Mouse (Mus musculus) embryonic fibroblast, embryonic 13.5 days (primary cell): ENCODE results near the gene Acnat1. TPM values are rescaled to one million over a fixed set of nuclear protein-coding genes. Genes with fewer than 3 reads are reported as not detected.
"Not testable (repeated sequence)": the region's sequence is repeated elsewhere in the genome, so short reads cannot be mapped to it uniquely, and the experiment has no call there.

Source experiments
- H3K27ac ChIP-seq: 2 replicates; pipeline ENCODE4 v1.5.1; 2012; ENCODE audit warnings: low read length, control low read depth, inconsistent platforms; ENCODE audit not compliant: insufficient read depth
- H3K4me1 ChIP-seq: 2 replicates; pipeline ENCODE4 v1.6.1; 2011; ENCODE audit warnings: low read length; ENCODE audit not compliant: control insufficient read depth, insufficient read depth
- H3K4me3 ChIP-seq: 2 replicates; pipeline ENCODE4 v1.5.1; 2011; ENCODE audit warnings: mild to moderate bottlenecking, control low read depth, low read length; ENCODE audit not compliant: insufficient read depth
- CTCF ChIP-seq: IDR thresholded peaks from 2 replicates; pipeline ENCODE4 v1.5.1; 2011; ENCODE audit warnings: mild to moderate bottlenecking, control low read depth, low read length, moderate library complexity, borderline replicate concordance; ENCODE audit not compliant: insufficient read depth
- POLR2A ChIP-seq: IDR thresholded peaks from 2 replicates; pipeline ENCODE4 v1.6.1; 2011; ENCODE audit warnings: low read depth, mild to moderate bottlenecking, control low read depth, low read length, moderate library complexity
- polyA plus RNA-seq: library from polyadenylated mRNA; stranded (reverse); fragments of >200 nt; gene quantifications from 2 replicates; pipeline ENCODE4 v1.2.4, GENCODE M21; 2011; ENCODE audit warnings: low read depth; ENCODE audit not compliant: missing spikeins, insufficient read length

Acnat1 gene
- not detected in 2 replicates for polyA plus RNA-seq

DNA sequence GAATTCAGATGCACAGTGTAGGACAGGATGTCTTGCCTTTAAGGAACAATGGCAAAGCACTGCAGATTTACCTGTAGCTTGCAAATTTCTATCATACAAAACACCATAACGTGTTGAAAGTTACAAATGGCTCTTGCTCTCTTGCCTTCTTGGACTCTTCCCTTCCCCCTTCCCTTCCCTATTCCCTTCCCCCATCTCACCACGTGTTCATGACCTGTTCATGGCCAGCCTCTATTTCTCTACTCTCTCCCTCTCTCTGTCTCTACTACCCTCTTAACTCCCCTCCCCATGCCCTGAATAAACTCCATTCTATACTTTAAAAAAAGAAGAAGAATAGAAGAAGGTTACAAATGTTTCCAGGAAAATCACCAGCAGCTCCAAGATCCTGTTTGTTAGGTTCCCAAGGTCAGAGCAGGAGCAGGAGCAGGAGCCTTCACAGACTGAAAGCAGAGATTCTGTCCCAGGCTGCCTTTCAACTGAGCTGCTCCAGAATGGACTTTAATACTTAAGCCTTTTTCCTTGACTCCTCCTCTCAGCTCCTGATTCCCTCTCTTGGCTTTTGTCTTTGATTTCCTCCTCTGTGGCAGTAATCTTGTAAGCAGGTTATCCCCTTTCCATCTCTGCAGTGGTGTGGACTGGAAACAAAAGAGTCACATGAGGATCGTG, at the start of gene Acnat1:
TSS of gene Acnat1 (minus strand) at position 478 of the 666 bp plus-strand sequence.
- Histone ChIP-seq H3K27ac (no peak within 1 kb of the TSS), H3K4me1 (no peaks in the 10 kb centered on the region), H3K4me3 (no peak within 1 kb of the TSS)
- TF ChIP-seq CTCF (no peak), POLR2A (no peak)

DNA sequence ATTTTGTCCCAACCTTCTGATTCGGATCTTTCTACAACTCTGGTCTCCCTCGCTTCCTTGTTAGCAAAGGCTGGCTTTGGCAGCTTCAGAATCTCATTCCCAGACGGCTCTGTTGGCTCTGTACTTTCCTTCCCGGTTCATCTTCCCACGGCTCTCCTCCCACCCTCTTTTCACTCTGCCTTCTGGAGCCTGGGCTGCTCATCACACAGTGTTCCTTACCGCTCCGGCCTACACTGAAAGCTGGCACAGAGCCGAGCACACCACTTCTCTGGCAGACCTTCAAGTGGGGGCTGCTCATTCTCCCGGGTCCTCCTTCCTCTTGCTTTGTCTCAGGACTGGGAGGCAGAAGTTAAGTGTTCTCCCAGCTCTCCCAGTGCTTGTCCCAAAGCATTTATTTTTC, 48.9 kb upstream of the Acnat1 start:
- peaks cover 4% of the 10 kb centered on the region; the same call in 1 of the 2 replicates for H3K4me1 ChIP-seq
- H3K4me3 ChIP-seq = no peak overlapping the region
- TF ChIP-seq CTCF = no peak
- TF ChIP-seq POLR2A = no peak
- no peak overlapping the region for H3K27ac ChIP-seq

- Histone ChIP-seq H3K4me1 (peaks cover 4% of the 10 kb centered on the region; the same call in 1 of the 2 replicates), H3K4me3 (peak overlapping the region; percentile 95), H3K27ac (no peak overlapping the region)
- no peak for TF ChIP-seq POLR2A
- TF ChIP-seq CTCF = no peak
Measured at GRCm38 (mm10) chr4:49521346-49521745, 47.6 kb upstream of the Acnat1 start.

DNA sequence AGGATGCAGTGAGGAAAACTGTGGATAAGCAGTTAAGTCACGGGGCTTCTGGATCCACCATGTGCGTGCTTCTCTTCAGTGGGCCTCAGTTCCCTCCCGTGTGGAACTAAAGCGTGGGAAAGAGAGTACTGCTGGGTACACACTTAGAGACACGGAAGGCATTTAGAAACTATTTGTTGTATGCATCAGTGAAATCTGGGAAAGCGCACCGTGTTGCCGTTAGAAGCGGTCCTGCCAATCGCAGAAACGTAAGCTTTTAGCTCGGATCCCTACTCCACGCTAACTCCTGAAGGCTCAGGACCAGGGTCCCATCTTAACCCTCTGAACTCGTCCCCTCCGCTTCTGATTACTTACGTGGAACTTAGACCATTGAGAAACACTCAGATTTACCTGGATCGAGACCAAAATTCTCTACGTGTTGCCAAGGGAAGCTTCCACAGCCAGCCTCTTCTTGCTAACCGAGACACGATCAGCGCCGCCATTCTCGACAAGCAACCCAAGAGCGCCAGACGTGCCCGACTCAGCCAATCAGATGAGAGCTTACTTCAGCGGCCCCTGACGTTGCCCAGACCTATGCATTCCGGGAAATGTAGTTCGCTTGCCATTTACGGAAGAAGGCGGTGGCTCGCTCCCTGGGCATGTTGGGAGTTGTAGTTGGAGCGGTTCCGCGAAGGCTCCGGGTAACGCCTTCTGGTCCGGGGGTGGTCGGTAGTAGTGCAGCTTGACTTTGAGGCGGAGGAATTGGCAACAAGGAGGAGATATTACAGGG, 47.0 kb upstream of the Acnat1 start, which contains the start of the genes Mrpl50 and Zfp189:
TSS of gene Mrpl50 (minus strand) at position 522 of the 769 bp plus-strand sequence.
TSS of gene Zfp189 (plus strand) at position 605 of the 769 bp plus-strand sequence.
- TF ChIP-seq CTCF (no peak), POLR2A (peak; percentile 88)
- Histone ChIP-seq H3K27ac (peak within 1 kb of the TSS; percentile 29), H3K4me1 (peaks cover 4% of the 10 kb centered on the region; the same call in 1 of the 2 replicates), H3K4me3 (peak within 1 kb of the TSS; percentile 95)

DNA sequence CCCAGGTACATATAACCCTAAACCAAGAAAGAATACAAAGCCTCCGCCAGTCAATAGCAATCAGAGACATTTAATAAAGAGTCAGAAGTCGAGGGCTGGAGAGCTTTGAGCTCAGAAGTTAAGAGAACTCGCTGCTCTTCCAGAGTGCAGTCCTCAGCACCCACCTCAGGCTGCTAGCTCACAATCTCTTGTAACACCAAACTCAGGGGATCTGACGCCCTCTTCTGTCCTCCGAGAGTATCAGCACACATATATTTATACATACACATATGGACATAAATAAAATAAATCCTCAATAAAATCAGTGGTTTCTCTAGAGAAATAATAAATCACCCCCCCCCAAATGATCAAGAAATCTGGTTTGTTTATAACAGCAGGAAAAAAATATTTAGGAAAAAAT, 45.8 kb upstream of the Acnat1 start:
- TF ChIP-seq POLR2A = no peak
- no peak for TF ChIP-seq CTCF
- H3K4me1 ChIP-seq = peaks cover 4% of the 10 kb centered on the region; the same call in 1 of the 2 replicates
- no peak overlapping the region for H3K4me3 ChIP-seq
- no peak overlapping the region for H3K27ac ChIP-seq

GRCm38 (mm10) chr4:49514441-49514840, 40.7 kb upstream of the Acnat1 start:
- TF ChIP-seq CTCF = no peak
- Histone ChIP-seq H3K4me1 (no peaks in the 10 kb centered on the region), H3K27ac (no peak overlapping the region), H3K4me3 (no peak overlapping the region)

DNA sequence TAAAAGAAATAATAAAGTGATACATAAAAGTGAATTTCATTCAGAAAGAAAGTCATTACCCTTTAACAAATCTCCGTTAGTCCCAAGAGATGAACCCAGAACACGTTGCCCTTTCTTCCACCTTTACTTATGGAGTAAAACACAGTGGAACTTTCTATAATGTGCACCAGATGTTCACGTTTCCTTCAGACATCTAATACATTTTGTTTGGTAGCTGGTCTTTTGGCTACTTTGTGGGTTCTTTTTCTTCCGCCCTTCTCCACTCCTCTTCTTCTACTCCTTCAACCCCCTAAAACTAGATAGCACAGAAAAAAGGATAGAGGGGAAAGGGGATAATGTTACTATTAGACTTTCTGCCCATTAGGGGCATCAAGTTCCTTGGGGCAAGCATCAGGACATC, 38.9 kb upstream of the Acnat1 start:
- H3K27ac ChIP-seq = no peak overlapping the region
- H3K4me1 ChIP-seq = no peaks in the 10 kb centered on the region
- no peak overlapping the region for H3K4me3 ChIP-seq
- TF ChIP-seq CTCF (no peak), POLR2A (no peak)

GRCm38 (mm10) chr4:49510236-49510835, 36.6 kb upstream of the Acnat1 start:
- not testable (repeated sequence) for H3K4me1 ChIP-seq, H3K4me3 ChIP-seq, H3K27ac ChIP-seq

DNA sequence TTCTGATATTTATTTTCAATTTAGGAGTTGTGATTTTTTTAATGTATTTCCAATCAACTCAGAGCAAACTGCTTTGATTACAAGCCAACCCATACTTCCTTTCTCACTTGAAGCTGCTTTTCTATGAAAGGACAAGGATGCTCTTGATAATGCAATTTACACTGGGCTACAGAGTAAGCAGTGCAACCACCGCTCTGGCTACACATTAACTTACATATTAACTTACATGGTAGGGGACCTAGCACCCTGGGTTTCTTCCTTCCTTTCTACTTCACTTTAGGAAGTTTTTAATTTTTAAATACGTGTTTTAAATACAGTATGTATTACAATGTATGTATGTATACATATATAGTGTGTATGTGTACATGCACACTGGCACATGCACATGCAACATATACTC, 35.5 kb upstream of the Acnat1 start:
- Histone ChIP-seq H3K4me3 (no peak overlapping the region), H3K4me1 (no peaks in the 10 kb centered on the region), H3K27ac (no peak overlapping the region)
- TF ChIP-seq CTCF (no peak), POLR2A (no peak)

DNA sequence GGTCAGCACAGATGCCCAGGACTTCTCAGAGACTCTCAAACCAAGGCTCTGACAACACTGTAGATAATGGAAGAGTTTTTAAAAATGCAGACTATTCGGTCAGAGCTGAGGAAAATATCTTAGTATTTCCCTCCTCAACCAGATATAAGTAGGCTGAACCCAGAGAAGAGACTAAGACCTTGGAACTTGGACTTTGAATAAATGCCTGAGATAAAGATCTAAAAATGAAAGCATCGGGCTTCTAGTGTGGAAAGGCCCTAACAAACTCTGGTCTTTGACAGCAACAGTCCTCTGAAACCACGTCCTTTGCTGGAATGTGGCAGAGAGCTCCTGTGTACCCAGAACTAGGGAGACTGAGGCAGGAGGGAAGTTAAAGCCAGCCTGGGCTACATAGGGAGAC, 32.7 kb upstream of the Acnat1 start, which contains the start of gene Baat:
TSS of gene Baat (minus strand) at position 172 of the 400 bp plus-strand sequence.
- Histone ChIP-seq H3K4me1 (no peaks in the 10 kb centered on the region), H3K27ac (no peak within 1 kb of the TSS), H3K4me3 (no peak within 1 kb of the TSS)
- TF ChIP-seq CTCF (no peak), POLR2A (no peak)
